Mouse (Mus musculus) adrenal gland, adult (tissue): ENCODE results near the gene Tmem229b.
A peak's percentile ranks its signal among the peaks of the same experiment; 100 is the strongest.
"Not testable (repeated sequence)": the region's sequence is repeated elsewhere in the genome, so short reads cannot be mapped to it uniquely, and the experiment has no call there.

Source experiments
- DNase-seq, 2 experiments: peaks; one replicate each; pipeline ENCODE4 v3.0.0; 2022 to 2023; ENCODE audit warnings: low spot score in 1 of 2; ENCODE audit not compliant: inconsistent age in 2 of 2

The Tmem229b gene

DNA sequence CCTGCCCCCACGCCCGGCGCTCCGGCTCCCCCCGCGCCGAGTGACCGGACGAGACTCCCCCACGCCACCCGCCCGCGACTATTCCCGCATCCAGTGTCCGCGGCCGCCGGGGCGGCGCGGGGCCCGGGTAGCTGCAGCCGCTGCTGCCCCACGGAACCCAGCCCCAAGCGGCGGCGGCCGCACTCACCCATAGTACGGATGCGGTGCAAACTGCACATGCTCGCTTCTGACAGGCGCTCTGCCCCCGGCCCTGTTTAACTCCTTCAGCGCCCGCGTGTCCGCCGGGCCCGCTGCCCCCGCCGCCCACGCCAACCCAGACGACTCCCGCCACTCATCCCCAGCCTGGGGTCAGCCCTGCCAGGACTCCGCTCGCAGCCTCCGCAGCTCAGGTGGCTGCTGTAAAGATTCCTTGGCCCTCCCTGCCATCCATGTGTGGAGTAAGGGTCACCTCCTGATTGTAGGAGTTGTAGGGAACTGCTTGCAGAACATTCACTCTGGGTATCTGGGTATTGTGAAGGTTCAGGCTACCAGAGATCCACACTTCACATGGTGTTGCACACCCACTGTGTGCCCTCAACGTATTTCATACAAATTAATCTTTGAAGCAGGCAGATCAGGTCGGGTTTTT, at the start of gene Tmem229b:
Tmem229b (minus strand) TSS at position 502 of the 628 bp plus-strand sequence.
- peak; percentile 67 to 87 for DNase-seq

DNA sequence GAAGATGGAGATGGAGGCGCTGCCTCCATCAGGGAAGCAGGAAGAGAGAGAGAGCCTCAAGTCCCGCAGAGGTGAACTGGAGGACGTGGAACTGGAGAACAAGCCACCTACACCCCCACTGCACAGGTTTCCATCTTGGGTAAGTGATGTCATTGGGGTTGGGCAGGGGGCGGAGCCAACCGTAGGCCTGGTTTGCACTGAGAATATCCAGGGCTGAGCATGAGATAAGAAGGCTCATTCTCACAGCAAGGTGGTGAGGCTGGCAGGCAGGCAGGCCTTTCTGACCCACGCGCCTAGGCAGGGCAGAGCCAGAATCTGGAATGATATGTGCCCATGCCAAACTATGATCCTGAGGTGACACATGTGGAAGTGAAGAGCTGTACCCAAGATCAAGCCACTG, 47.8 kb upstream of the Tmem229b start:
- DNase-seq = no peak

DNA sequence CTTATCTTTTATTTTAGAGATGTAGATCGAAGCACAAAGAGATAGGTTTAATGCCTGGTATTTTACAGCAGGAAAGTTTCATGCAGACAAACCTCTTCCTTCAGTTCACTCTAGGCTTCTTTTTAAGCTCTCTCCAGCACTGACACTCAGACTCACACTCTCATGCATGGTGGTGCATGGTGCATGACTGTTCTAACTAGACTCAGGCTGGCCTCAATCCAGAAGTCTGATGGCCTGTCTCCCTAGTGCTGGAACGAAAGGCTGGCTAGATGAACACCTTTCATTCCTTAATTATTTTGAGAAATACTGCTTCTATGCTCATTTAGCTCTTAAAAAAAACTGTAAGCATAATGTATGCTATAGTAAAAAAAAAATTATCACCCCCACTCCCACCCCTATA, 44.6 kb upstream of the Tmem229b start:
- no peak for DNase-seq

- DNase-seq = no peak
Measured at GRCm38 (mm10) chr12:79050545-79051212, 43.3 kb upstream of the Tmem229b start.

GRCm38 (mm10) chr12:79049807-79050206, 42.4 kb upstream of the Tmem229b start:
- no peak for DNase-seq

GRCm38 (mm10) chr12:79048898-79049297, 41.5 kb upstream of the Tmem229b start:
- DNase-seq = no peak

DNA sequence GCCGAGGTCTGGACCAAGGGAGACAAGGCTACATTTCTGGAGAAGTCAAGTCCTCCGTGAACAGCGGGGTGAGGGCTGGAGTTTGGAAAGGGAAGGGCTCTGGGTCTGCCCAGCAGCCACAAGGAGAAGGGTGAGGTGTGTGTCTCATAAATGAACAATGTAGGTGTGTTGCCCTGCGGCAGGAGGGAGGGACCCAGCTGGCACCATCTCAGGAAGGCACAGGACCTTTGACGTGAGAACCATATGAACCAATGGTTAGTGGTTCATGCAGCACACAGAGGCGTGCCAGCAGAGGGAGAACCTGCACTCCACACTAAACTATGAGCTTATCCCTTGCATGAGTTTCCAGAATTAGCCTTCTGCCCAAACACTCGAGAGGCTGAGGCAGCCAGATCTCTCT, 39.8 kb upstream of the Tmem229b start:
- no peak for DNase-seq

GRCm38 (mm10) chr12:79046171-79046570, 38.7 kb upstream of the Tmem229b start:
- DNase-seq = no peak

DNA sequence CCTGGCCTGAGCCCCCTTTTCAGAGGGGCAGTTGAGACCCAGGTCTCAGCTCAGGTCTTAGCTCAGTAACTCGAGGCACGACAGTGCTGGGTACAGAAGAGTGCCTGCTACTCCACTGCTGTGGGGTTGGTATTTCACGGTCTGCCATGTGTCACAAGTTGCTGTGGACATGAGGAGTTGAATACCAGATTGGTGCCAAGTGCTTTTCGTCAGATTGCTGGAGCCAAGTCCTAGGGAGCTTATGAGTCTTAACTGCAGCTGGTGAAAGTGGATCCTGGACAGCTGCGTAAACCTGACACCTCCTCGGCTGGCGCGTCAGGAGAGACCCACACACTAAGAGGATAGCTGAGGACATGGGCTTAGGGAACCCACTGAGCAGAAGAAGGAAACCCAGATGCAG, 37.2 kb upstream of the Tmem229b start:
- no peak for DNase-seq

GRCm38 (mm10) chr12:79041436-79041835, 34.0 kb upstream of the Tmem229b start:
- no peak for DNase-seq

- no peak for DNase-seq
Measured at GRCm38 (mm10) chr12:79040201-79040827, 32.9 kb upstream of the Tmem229b start.

GRCm38 (mm10) chr12:79039708-79040107, 32.3 kb upstream of the Tmem229b start:
- no peak for DNase-seq

- DNase-seq = no peak
Measured at GRCm38 (mm10) chr12:79035349-79035748, 27.9 kb upstream of the Tmem229b start.

- DNase-seq = no peak
Measured at GRCm38 (mm10) chr12:79034331-79034730, 26.9 kb upstream of the Tmem229b start.

GRCm38 (mm10) chr12:79028911-79029861, 21.8 kb upstream of the Tmem229b start, which contains the start of gene Plekhh1:
Gene Plekhh1, plus strand, starts transcription at chr12:79029163.
- peak; percentile 75 to 88 for DNase-seq

DNA sequence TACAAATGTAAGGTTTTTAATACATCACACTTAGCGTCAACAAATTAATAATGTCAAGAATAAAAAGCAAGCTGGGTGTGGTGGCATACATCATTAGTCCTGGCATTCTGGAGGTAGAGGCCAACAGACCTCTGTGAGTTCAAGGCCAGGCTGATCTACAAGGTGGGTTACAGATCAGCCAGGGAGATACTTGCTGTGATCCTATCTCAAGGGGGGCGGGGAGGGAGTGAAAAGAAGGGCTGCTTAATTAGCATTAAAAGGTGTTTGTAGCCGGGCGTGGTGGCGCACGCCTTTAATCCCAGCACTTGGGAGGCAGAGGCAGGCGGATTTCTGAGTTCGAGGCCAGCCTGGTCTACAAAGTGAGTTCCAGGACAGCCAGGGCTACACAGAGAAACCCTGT, 20.1 kb upstream of the Tmem229b start:
- DNase-seq = not testable (repeated sequence)

DNA sequence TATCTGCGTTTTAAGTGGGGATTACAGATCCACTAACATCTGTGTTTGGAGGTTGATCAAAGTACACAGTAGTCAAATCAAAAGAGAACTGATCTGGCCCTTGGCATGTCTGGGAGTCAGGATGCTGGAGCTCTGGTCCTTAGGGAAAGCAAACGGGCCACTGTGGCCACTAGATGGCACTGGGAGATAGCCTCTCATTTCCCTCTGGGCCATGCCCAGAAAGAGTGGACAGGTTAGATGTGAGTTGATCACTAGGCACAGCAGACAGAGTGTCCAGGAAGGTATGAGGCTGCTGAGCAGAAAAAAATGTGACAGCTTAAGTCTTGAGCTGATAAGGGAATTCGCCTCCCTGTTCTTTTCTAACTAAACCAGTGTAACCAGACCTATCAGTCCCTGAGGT, 15.5 kb upstream of the Tmem229b start:
- peak; percentile 73 to 88 for DNase-seq

- DNase-seq = no peak
Measured at GRCm38 (mm10) chr12:79021902-79022301, 14.5 kb upstream of the Tmem229b start.

DNA sequence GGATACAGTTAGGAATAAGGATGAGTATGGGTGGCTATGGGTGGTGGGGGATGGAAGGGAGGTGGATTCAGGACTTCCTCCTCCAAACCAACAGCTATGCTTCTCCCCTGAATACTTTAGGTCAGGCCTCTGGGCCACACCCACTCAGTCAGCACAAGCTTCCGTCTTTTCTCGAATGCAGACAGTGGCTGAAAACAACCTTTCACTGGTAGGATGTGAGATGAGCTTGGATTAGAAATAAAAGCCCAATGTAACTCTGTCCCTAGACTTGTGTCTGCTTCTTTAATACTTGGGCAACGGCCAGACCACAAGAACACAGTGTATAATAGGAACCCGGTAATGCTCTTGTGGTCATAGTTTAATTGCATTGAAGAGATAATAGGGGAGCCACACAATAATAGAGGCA, 10.6 kb upstream of the Tmem229b start:
- DNase-seq = peak in 1 of 2 experiments; percentile 45

DNA sequence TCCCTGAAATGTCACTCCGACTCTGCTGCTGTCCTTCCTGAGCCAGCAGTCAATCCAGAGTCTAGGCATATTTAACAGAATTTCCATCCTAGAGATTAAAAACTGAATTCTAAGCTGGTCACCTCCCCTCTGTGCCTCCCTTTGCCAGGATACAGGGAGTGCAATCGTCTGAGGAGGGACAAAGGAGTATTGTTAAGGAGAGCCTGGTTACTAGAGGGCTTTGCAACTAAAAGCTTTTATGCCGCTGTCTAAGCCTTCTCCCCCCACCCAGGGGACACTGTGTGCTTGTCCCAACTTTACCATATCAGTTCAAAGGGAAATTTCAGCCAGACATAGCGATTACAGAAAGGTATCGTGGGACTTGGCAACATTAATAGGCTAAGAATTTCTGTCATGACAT, 8.7 kb upstream of the Tmem229b start:
- no peak for DNase-seq

DNA sequence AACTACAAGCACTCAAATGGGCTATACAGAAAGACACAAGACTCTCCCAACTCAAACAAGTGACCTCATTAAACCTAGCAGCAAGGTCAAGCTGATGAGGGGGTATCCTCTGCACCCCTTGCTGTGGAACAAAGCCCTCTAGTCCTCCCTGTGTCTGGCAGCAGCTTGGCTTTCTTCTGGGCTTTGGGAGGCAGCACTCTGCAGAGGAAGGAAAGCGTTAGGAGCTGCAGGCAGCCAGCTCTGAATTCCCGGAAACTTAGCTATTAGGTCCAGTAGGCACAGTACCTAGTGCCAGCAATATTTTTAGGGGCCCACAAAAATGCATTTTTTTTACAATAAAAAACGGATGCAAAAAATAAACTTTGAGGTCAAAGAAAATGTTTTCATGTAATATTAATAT, 3.1 kb upstream of the Tmem229b start:
- DNase-seq = no peak
